16 mouse cellular contexts compared by ENCODE assay signal in the genomic region with DNA sequence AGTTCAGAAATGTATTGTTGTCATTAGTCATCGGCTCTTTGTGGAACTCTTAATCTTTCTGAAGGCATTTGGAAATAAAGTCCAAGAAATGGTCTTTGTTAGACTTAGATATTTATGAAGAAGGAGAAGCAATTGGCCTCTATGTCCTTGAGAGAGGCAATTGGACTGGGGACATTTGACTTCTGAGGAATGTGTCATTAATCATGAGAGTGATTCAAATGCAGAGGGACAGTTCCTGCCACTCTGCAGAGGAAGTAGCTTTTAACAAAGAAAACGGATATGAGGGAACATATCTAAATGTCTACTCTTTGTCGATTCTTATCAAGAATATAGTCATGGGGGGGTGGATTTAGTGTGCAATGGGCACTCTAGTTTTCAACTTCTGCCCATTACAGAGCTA.
DNase-seq lines count a peak whose midpoint lies in the region; ATAC-seq and TF ChIP-seq lines count a peak whose summit lies in the region.
"Had no signal": no experiment of that assay in that cellular context is flagged by ENCODE, and none has a peak within 500 bp of the region (broad histone marks: within the 10 kb centered on the region; RNA-seq: fewer than 3 reads in every experiment).

No protein-coding gene starts in this region.

- H3K27me3 ChIP-seq in lung, embryonic 14.5 days (ENCODE audit: insufficient read depth, low read length): no peaks in the 10 kb centered on the region
- H3K27me3 ChIP-seq in intestine, embryonic 16.5 days (replicated peaks; ENCODE audit: control insufficient read depth, insufficient read depth, low read length): no peaks in the 10 kb centered on the region
- no peaks in the 10 kb centered on the region for H3K27me3 ChIP-seq in heart, embryonic 10.5 days (ENCODE audit: insufficient read depth, poor library complexity, severe bottlenecking)
- H3K27me3 ChIP-seq: embryonic facial prominence, embryonic 13.5 days; limb, embryonic 15.5 days; stomach, embryonic 15.5 days had no signal

- H3K4me2 ChIP-seq in lung, embryonic 14.5 days: no peak overlapping the region
- no peak overlapping the region for H3K4me2 ChIP-seq in intestine, embryonic 16.5 days (ENCODE audit: low read depth, low read length)
- H3K4me2 ChIP-seq: embryonic facial prominence, embryonic 13.5 days; limb, embryonic 15.5 days; stomach, embryonic 15.5 days had no signal

- no peak for ATAC-seq in lung, embryonic 14.5 days (ENCODE audit: insufficient read depth)
- ATAC-seq in intestine, embryonic 16.5 days: 0 out of 2 replicates have a peak, but pooled peaks have one; percentile 36

- H3K9me3 ChIP-seq in lung, embryonic 14.5 days (ENCODE audit: low read depth, low read length): no peaks in the 10 kb centered on the region
- H3K9me3 ChIP-seq in intestine, embryonic 16.5 days (ENCODE audit: control insufficient read depth, low read length): no peaks in the 10 kb centered on the region
- H3K9me3 ChIP-seq in heart, embryonic 10.5 days: no peaks in the 10 kb centered on the region
- H3K9me3 ChIP-seq: embryonic facial prominence, embryonic 13.5 days; limb, embryonic 15.5 days; stomach, embryonic 15.5 days had no signal

- H3K36me3 ChIP-seq in lung, embryonic 14.5 days (ENCODE audit: insufficient read depth): no peaks in the 10 kb centered on the region
- no peaks in the 10 kb centered on the region for H3K36me3 ChIP-seq in intestine, embryonic 16.5 days (ENCODE audit: control insufficient read depth, insufficient read depth, low read length)
- H3K36me3 ChIP-seq in heart, embryonic 10.5 days: no peaks in the 10 kb centered on the region
- H3K36me3 ChIP-seq: embryonic facial prominence, embryonic 13.5 days; limb, embryonic 15.5 days; stomach, embryonic 15.5 days had no signal

- TF ChIP-seq CTCF in lung, embryonic 14.5 days (IDR thresholded peaks at IDR 0.05; ENCODE audit: low read depth): no peak
- TF ChIP-seq CTCF in lung, adult 2 months (IDR thresholded peaks at IDR 0.05; ENCODE audit: insufficient read depth, low read length): no peak

- 34% methylated on average over 3 of the region's 3 CpGs for WGBS in lung, embryonic 14.5 days
- WGBS in lung, adult 2 months: 21% methylated on average over 3 of the region's 3 CpGs
- 47% methylated on average over 3 of the region's 3 CpGs for WGBS in intestine, embryonic 16.5 days
- 61% methylated on average over 3 of the region's 3 CpGs for WGBS in heart, embryonic 10.5 days

- no peak for TF ChIP-seq POLR2A in lung, adult 2 months (IDR thresholded peaks at IDR 0.05; ENCODE audit: borderline replicate concordance, extremely low read depth, low read depth, low read length)

- H3K9ac ChIP-seq in lung, embryonic 14.5 days: no peak overlapping the region
- no peak overlapping the region for H3K9ac ChIP-seq in intestine, embryonic 16.5 days (ENCODE audit: low read depth, low read length)
- H3K9ac ChIP-seq: embryonic facial prominence, embryonic 13.5 days; limb, embryonic 15.5 days; stomach, embryonic 15.5 days had no signal

- H3K4me3 ChIP-seq in lung, embryonic 14.5 days (ENCODE audit: low read depth, low read length): no peak overlapping the region
- H3K4me3 ChIP-seq in lung, adult 2 months (replicated peaks; ENCODE audit: extremely low read depth, low read depth, low read length): no peak overlapping the region
- no peak overlapping the region for H3K4me3 ChIP-seq in intestine, embryonic 16.5 days (ENCODE audit: low read length)
- H3K4me3 ChIP-seq in heart, embryonic 10.5 days: no peak overlapping the region
- H3K4me3 ChIP-seq: embryonic facial prominence, embryonic 13.5 days; limb, embryonic 15.5 days; stomach, embryonic 15.5 days had no signal

- no peaks in the 10 kb centered on the region for H3K4me1 ChIP-seq in lung, embryonic 14.5 days (ENCODE audit: insufficient read depth)
- H3K4me1 ChIP-seq in lung, adult 2 months (ENCODE audit: control insufficient read depth, insufficient read depth, low read length): no peaks in the 10 kb centered on the region
- no peaks in the 10 kb centered on the region for H3K4me1 ChIP-seq in intestine, embryonic 16.5 days (ENCODE audit: control insufficient read depth, insufficient read depth, low read length)
- no peaks in the 10 kb centered on the region for H3K4me1 ChIP-seq in heart, embryonic 10.5 days
- H3K4me1 ChIP-seq: embryonic facial prominence, embryonic 13.5 days; limb, embryonic 15.5 days; stomach, embryonic 15.5 days had no signal

- no peak overlapping the region for H3K27ac ChIP-seq in lung, embryonic 14.5 days (ENCODE audit: low read depth)
- no peak overlapping the region for H3K27ac ChIP-seq in intestine, embryonic 16.5 days (ENCODE audit: low read length)
- H3K27ac ChIP-seq in heart, embryonic 10.5 days: no peak overlapping the region
- H3K27ac ChIP-seq: embryonic facial prominence, embryonic 13.5 days; limb, embryonic 15.5 days; stomach, embryonic 15.5 days had no signal

- DNase-seq in adrenal gland, adult (ENCODE audit: inconsistent age in 2 of 2, low spot score in 1 of 2): peak; percentile 4 to 76
- DNase-seq in adrenal gland, postnatal 10 days: no peak
- DNase-seq in lung, embryonic 14.5 days: peak; percentile 7
- no peak for DNase-seq in lung, adult 2 months
- peak; percentile 13 for DNase-seq in ES-CJ7 (ENCODE audit: low read depth, low spot score)
- DNase-seq in heart, embryonic 10.5 days (ENCODE audit: low spot score): no peak
- no peak for DNase-seq in frontal cortex, postnatal 25 days (ENCODE audit: low spot score in 2 of 2)
- DNase-seq: cerebellum, postnatal 36 days; gastrocnemius, postnatal 14 days; heart, postnatal 36 days; lung, postnatal 10 days; thymus, postnatal 36 days had no signal

Comparison
In these comparisons a context has a peak if more than half of its experiments do, and no peak if none do; other contexts are left out.
1. DNase-seq: peak in adrenal gland, adult (2 of 2), lung, embryonic 14.5 days (single experiment) and ES-CJ7 (single experiment); none in adrenal gland, postnatal 10 days (single experiment), lung, adult 2 months (single experiment), heart, embryonic 10.5 days (single experiment) and frontal cortex, postnatal 25 days (0 of 2).